Mouse (Mus musculus): ENCODE data around the gene Cnn1.
"Not testable (repeated sequence)": the region's sequence is repeated elsewhere in the genome, so short reads cannot be mapped to it uniquely, and the experiment has no call there.

The Cnn1 gene

GRCm38 (mm10) chr9:22125246-22126027 is 26.4 kb downstream of the Cnn1 start:
- no peak for DNase-seq (ENCODE audit: extremely low spot score, low spot score)

GRCm38 (mm10) chr9:22131226-22131981 is 32.4 kb downstream of the Cnn1 start:
- DNase-seq (ENCODE audit: extremely low spot score, low spot score): peak; percentile 41

- DNase-seq (ENCODE audit: extremely low spot score, low spot score): no peak
These were observed 33.2 kb downstream of the Cnn1 start for GRCm38 (mm10) chr9:22132220-22132619.

GRCm38 (mm10) chr9:22134246-22134890 is 35.4 kb downstream of the Cnn1 start:
- DNase-seq (ENCODE audit: extremely low spot score, low spot score): no peak

- DNase-seq (ENCODE audit: extremely low spot score, low spot score): no peak
These were observed 36.1 kb downstream of the Cnn1 start for GRCm38 (mm10) chr9:22134988-22135643.

GRCm38 (mm10) chr9:22135644-22136390 is 36.8 kb downstream of the Cnn1 start, which contains the start of gene Acp5:
Acp5 (minus strand) TSS chr9:22135711.
- DNase-seq (ENCODE audit: extremely low spot score, low spot score): no peak

GRCm38 (mm10) chr9:22136765-22137547 is 37.9 kb downstream of the Cnn1 start:
- peak; percentile 49 for DNase-seq (ENCODE audit: extremely low spot score, low spot score)

GRCm38 (mm10) chr9:22138480-22138879 is 39.5 kb downstream of the Cnn1 start:
- peak; percentile 51 for DNase-seq (ENCODE audit: extremely low spot score, low spot score)

- DNase-seq (ENCODE audit: extremely low spot score, low spot score): no peak
These were observed 40.7 kb downstream of the Cnn1 start for GRCm38 (mm10) chr9:22139746-22140145.

- peak; percentile 88 for DNase-seq (ENCODE audit: extremely low spot score, low spot score)
These were observed 44.4 kb downstream of the Cnn1 start for GRCm38 (mm10) chr9:22143108-22144037.

GRCm38 (mm10) chr9:22144304-22144965 is 45.4 kb downstream of the Cnn1 start:
- DNase-seq (ENCODE audit: extremely low spot score, low spot score): no peak

- no peak for DNase-seq (ENCODE audit: extremely low spot score, low spot score)
These were observed 50.6 kb downstream of the Cnn1 start for GRCm38 (mm10) chr9:22149426-22150248.

GRCm38 (mm10) chr9:22150249-22150693 is 51.3 kb downstream of the Cnn1 start:
- DNase-seq (ENCODE audit: extremely low spot score, low spot score): not testable (repeated sequence)

- no peak for DNase-seq (ENCODE audit: extremely low spot score, low spot score)
These were observed 51.9 kb downstream of the Cnn1 start for GRCm38 (mm10) chr9:22150946-22151345.

GRCm38 (mm10) chr9:22153810-22154209 is 54.8 kb downstream of the Cnn1 start:
- no peak for DNase-seq (ENCODE audit: extremely low spot score, low spot score)

- DNase-seq (ENCODE audit: extremely low spot score, low spot score): peak; percentile 68
These were observed 56.6 kb downstream of the Cnn1 start for GRCm38 (mm10) chr9:22155614-22156013.

GRCm38 (mm10) chr9:22156497-22157245 is 57.7 kb downstream of the Cnn1 start, which contains the start of gene Pigyl:
Pigyl (plus strand) TSS chr9:22156846.
- peak; percentile 99 for DNase-seq (ENCODE audit: extremely low spot score, low spot score)

All from neural tube, embryonic 10.5 days (tissue).